Mouse (Mus musculus) cerebellum, adult 11-12 months (tissue): ENCODE data around the gene Ppfibp1.

Source experiments
- DNase-seq: peaks from one replicate; pipeline ENCODE4 v3.0.0; 2022

Ppfibp1 gene

DNA sequence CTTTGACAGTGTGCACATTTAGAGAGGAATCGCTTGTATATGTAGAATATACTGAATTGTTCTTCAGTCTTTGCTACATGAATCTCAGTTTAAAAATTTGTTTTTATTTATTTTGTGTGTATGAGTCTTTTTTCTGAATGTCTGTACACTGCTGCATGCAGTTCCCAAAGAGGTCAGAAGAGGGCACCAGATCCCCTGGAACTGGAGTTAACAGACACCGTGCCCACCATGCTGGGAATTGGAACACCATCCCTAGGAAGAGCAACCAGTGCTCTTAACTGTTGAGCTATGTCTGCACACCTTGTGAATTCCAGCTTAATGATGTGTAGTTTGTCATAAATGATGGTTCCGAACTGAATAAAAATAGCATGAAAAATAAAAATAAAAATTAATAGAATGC is 119.9 kb downstream of the Ppfibp1 start:
- peak; percentile 35 for DNase-seq

DNA sequence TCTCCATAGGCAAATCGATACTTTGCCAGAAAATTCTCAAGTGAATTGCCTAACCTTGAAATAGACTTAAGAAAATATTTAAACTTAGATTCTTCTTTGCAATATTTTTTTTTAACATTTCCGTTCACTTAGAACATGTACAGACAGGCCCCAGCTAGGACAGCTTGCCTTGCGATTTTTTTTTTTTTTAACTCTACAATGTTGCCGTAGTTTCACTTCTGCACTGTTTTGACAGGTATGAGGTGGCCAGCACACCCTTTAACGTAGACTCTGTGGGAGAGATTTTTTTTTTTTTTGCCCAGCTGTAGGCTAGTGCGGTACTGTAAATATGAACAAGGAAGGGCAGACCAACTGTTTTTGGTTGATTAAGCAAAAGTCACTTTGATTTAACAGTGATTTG is 122.1 kb downstream of the Ppfibp1 start:
- no peak for DNase-seq

DNA sequence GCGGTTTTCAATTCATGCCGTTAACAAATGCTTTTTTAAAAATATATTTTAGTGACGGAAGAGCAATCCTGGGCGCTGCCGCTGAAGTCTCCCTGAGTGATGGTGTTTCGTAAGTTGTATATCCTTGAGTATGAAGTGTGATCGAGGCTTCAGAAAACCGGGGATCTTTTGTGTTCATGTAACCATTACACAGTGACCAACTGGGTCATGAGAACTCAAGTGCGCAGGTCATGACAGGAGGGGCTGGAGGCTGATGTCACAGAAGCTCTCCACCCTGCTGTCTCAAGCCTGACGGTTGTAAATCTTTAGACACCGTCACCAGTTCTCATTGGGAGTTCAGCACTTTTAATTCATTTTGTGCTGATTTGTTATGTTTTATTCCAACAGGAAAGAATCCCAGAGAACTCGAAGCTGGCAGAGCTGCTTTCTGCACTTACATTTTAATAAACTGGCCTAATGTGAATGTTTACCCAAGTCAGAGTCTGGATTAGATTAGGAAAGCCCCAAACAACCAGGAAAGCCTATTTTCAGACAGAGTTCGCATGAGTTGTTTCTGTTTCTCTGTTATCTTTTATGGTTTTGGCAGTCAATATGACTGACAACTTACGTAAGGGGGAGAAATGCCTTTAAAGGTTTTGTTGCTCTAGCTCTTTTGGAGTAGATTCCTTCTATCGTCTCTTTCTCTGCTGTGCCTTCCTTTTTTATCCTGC is 122.7 kb downstream of the Ppfibp1 start:
- no peak for DNase-seq

DNA sequence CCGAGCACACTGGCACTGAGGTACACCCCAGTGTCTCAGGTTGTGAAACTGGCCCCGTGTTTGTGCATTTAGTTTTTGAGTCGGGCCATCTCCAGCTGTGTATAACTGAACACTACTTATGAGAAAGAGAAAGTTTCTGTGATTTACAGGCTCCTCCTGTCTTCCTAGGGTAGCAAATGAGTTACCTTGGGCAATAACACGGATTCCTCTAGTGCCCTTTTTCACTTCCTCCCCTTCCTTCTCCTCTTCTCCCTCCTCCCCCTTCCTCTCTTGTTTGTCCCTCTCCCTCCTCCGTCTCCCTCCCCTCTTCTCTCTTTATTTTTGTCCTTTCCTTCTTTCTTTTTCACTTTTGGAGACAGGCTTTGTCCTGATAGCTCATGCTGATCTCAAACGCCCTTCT is 123.3 kb downstream of the Ppfibp1 start:
- DNase-seq = no peak

DNA sequence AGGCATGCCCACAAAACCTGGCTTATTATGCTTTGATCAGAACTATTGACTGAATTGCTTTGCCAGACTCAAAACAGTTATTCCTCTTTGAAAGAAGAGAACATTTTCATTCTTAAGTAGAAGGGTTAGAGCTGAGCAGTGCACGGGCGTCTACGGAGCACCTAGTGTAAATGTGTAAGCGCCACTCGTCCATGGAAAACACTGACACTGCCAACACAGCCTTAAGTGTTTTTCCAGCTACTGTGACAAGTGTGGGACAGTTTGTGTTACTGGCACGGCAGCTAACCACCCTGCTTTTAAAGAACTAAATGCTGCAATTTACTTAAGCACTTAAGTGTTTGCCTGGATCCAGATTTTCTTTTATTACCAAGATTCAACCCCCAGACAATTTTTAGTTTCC is 123.7 kb downstream of the Ppfibp1 start:
- no peak for DNase-seq

DNA sequence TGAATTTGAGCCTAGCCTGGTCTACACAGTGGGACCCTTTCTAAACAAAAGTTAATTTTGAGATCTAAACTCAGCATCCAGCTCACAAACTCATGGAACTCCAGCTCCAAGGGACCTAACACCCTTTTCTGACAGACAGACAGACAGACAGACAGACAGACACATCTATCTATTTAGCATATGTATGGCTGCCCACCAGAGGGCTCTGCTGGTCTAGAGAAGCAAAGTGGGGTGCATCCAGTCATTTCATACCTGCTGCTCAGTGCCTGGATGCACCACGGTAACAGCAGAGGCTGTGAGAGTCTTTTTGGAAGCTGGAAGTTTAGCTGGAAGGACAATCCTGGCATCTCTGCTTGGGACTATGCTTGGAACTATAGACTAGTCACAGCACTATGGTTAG is 125.3 kb downstream of the Ppfibp1 start:
- DNase-seq = no peak

DNA sequence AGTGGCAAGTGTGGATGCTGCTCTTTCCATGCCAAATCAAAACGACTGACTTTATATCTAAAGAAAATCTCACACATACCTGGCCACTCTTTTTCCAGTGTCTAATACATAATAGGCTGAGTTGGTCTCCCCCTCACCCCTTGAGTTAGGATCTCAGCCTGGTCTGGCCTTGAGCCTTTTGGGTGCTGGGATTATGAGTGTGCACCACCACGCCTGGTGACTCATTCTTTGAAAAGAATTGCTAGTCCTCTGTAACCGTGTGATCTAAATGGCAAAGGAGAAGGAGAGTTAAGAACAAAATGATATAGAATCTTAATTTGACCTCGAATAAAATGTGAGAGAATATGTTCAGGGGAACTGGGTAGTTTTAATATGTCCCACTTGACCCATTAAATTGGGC is 129.6 kb downstream of the Ppfibp1 start:
- DNase-seq = no peak

DNA sequence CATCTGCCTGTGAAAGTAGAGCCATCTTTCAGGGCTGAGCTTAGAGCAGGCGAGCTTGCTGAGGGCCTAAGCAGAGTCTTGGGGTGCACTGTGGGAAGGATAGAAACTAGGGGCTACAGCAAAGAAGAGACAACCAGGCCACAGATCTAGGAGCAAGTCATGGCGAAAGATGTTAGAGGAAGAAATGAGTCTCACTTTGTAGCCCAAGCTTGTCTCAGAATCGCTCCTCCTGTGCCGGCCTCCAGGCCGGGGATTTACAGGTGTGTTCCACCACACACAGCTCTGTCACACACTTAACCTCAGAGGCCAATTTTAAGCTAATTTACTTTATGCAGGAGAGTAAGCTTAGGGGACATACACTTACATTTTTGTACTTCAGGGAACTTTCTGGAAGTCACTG is 130.1 kb downstream of the Ppfibp1 start:
- DNase-seq = no peak

DNA sequence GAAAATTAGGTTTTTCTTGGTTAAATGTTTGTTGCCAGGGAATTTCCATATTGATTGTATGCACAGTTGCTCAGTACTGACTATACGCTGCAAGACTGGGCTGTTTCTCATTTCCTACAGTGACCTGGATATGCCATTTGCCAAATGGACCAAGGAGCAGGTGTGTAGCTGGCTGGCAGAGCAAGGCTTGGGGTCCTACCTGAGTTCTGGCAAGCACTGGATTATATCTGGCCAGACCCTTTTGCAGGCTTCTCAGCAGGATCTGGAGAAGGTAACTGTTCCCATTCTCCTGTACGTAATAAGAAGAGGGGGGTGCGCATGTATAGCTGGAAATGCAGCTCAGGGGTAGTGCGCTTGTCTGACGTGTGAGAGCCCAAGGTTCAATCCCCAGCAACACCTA is 132.9 kb downstream of the Ppfibp1 start:
- peak; percentile 32 for DNase-seq

DNA sequence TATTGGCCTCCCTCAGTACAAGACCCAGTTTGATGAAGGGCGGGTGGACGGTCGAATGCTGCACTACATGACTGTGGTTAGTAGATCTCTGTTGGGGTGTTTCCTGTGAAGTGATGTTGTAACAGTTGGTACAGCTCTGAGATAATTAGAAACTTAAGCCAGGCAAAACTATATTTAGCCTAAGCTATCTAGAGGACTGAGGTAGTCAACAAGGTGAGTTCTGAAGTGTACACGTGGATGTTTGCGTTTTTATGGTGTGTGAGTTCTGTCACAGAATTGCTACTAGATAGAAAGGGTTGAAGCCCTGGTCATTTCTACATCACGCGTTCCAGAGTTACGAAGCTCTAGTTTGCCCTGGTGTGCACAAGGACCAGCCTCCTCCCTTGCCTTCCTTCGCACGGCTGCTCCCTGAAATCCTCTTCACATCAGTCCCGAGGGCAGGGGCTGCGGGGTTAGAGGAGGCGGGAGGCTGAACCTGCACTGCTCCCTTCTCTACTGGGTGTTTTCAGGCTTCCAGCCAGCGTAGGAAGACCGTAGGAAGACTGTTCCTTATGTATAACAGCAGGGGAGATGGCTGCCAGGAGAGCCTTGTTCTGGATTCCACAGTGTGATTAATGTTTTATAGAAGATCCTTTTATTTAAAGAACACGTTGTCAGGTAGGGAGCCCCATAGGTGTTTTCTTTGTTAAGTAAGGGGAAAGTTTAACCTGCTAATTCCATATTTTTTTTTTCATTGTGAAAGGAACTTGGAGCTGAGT is 134.3 kb downstream of the Ppfibp1 start:
- DNase-seq = no peak

DNA sequence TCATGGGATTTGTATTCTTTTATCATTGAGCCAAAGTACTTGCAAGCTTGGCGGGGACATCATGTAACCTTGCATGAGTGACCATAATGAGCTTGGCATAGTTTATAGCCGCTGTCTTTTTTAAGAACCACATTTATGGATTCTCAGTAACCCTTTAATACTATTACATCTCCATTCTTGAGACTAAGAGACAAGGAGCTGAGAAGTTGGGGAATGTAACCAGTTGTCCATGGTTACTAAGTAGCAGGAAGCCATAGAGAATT is 134.8 kb downstream of the Ppfibp1 start:
- no peak for DNase-seq

DNA sequence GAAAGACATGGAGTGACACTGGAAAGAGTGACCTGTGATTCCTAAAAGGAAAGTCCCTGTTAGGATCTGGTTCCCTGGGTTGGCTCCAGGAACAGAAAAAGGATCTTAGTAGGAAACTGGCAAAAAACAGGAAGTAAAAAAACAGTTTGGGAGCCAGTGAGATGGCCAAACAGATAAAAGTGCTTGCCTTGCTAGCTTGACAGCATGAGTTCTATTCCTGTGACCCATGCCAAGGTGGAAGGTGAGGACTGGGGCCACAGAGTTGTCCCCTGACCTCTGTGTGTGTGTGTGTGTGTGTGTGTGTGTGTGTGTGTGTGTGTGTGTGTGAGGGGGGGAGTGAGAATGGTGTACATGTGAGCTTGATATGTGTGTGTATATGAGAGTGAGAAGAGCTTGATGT is 135.3 kb downstream of the Ppfibp1 start:
- DNase-seq = no peak

DNA sequence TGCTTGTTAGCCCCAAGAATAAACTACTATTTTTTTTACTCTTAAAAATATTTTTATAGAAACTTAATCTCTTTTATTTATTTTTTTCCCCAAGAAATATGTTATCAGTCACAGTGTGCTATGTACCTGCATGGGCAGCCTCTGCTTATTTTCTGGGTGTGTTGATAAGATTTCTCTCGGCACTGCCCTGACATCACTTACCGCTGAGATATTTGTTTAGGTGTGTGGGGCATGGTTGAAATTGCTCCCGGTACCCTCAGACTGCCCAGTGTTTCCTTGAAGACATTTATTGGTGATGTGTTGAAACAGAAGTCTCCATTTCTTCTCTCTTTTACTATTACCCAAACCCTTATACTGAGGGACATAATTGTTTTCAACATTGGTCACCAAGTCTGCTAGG is 136.5 kb downstream of the Ppfibp1 start:
- DNase-seq = no peak

DNA sequence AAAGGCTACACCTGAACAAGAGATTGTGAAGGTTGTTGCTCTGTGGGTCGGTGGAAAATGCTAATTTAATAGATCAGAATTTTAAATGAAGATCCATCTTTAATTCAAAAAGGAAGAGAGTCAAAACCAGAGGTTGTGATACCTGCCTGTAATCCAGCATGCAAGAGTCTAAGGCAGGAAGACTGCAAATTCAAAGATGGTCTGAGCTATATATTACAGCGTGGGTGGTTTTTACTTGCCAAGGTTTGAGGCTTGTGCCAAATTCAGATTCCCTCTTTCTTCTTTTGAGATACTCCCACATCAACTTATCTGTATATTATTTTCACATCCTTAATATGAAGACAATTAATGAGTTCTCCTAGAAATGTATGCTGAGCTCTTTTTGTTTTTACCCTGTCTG is 140.1 kb downstream of the Ppfibp1 start:
- DNase-seq = no peak

DNA sequence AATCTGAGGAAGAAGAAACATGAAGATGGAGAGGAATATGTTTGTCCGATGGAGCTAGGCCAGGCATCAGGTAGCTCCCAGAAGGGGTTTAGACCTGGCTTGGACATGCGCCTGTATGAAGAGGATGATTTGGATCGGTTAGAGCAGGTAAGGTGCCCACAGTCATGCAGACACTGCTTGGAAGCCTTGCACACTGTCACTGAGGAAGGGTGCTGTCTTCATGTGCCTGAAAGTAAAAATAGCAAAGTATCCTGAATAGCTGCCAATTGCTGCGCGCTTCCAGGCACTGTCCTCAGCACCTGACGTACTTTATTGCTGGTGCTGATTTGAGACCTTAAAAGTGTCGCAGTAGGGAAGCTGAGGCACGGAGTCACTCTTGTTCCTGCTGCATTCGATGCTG is 141.3 kb downstream of the Ppfibp1 start:
- DNase-seq = peak; percentile 60

DNA sequence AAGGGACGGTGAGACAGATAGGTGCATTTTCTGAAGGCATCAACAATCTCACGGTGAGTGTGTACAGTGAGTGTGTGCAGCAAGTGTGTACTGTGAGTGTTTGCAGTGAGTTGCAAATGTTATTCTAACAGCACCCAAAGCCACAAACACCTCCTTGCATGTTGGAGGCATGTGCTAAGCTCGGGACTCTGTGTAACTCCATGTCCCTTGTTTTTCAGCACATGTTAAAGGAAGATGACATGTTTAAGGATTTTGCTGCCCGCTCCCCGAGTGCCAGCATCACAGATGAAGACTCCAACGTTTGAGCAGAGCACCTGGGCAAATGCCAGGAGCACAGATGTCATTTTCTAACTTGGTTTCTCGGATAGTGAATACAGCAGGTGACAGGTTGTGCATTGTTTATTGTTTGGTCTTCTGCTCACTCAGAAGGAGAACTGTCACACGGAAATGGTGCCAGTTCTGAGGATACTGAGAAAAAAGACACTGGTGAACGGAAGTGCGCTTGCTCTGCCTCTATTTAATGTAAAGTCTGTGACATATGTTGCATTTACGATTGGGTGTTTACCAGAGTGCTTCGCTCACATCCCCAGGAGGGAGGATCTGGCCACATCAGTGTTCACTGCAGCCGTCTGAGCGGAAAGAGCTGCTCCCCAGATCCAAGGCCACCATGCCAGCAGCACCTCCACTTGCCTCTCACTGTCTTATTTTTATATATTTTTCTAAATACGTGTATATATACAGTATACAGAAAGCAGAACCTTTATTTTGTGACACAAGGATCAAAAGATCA is 142.0 kb downstream of the Ppfibp1 start:
- peak; percentile 78 for DNase-seq

DNA sequence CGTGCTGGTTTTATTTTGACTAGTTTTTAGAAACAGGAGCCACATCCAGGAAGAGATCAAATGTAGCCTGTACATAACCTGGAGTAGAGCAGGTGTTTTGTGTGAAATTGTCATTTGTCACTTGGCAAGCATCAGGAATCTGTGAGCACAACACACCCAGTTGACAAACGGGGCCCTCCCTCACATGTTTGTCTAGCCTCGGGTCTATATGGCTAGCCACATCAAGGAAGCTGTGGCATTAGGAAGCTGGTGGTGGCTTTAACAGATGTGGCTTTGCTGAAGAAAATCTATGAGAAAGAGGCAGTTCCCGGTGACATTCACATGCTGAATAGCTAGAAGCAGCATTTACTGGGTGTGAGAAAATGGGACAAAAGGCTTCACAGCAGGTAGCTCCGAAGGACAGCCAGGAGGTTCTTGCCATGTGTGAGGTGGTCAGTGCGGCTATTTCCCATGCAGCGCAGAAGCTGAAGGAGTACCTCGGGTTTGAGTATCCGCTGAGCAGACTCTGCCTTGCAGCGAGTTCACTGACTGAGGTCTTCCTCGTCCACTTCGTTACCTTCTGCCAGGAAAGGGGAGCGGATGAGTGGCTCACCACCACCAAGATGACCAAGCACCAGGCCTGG is 144.1 kb downstream of the Ppfibp1 start, which contains the start of gene Rep15:
TSS of gene Rep15 (plus strand) at position 282 of the 623 bp plus-strand sequence.
- peak; percentile 54 for DNase-seq

DNA sequence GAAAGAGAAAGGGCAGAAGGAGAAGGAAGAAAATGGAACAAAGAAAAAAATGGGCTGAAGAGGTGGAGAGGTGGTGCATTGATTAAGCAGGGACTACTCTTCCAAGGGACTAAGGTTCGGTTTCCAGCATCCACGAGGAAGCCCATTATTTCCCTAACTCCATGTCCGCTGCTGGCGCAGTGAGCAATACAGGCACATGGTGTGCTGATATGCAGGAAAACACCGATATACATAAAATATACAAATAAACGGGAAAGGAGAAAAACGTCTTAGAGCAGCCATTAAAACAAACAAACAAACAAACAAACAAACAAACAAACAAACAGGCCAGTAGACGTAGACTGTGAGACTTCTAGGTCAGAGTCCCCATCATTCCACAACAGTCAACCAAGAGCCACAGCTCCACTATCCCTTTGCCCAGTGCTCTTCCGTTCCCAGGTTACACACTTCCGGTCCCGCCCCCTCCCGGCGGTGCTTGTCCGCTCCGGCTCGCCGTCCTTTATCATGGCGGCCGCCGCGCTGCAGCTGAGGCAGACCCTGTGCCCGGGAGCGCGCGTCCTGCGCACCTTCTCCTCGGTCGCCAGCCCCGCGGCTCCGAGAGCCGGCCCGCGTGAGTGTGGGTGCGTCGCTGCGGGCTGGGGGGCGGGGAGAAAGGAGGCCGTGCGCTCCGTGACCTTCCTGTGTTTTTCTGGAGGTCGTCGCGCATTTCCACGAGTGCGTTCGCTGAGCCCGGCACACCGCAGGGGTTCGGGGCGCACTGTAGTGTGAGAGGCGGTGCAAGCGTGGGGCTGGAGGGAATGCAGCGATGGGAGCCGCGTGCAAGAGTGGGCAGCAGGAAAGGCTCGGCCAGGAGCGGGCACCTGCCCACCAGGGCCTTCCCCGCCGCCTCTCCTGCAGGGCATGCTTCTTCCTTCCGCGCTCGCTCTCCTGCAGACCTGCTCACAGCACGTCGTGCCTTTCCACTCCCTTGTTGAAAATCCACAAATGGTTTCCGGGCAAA is 154.3 kb downstream of the Ppfibp1 start, which contains the start of gene Mrps35:
TSS of gene Mrps35 (plus strand) at position 474 of the 1,000 bp plus-strand sequence.
- peak; percentile 88 for DNase-seq

DNA sequence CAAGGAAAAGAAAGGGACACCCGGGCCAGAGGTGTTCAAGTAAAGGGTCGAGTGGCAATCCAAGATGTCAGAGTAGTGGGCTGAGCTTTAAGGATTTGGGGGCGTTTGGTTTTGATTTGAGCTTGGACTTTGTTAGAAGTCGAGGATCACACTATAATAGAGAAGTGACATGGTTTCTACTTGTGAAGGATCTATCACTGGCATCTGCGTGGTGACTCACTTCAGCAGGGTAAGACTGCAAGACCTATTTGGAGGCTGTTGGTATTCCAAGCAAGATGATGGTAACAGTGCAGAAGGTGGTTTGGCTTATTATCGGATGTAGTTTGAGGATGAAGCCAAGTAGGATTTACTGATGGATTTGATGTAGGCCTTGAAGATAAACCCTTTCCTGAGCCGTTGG is 155.3 kb downstream of the Ppfibp1 start:
- DNase-seq = no peak

DNA sequence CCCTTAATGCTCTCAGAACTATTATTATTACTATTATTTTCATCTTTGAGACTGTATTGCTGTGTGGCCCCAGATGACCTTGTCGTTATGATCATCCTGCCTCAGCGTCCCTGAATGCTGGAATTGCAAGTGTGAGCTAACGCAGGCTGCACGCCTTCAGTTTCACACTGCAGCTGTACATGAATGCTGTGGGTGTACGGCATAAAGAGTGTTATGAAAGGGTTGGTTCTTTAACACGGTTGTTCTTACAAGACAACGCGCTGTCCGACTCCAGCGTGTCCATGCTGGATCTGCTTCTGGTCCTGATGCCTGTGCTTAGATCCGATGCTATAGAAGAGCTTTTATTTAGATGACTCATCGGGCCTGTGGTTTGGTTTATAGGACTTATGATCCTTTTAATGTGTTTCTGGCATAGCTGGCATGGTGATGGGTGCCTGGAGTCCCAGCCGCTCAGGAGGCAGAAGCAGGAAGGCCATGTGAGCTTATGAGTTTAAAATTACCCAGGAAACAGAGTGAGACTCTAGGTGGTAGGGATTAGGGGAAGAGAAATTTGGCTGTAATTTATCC is 161.0 kb downstream of the Ppfibp1 start:
- DNase-seq = no peak

DNA sequence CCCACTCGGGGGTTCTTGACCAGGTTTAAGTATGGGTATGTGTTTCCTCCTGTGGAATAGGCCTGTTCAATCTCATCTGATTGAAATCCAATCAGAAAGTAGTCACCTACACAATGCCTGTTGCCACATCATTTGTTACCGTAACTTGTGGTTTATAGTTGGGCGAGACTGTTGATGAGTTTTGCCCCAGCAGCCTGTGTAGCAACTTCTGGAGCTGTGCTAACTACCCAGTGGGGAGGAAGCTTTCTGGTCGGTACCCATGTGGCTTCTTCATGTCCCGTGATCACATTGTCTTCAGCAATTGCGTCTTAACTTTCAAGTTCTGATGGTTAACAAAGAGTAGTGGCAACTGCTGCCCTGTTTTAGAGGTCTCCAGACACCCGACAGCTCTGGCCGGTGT is 163.4 kb downstream of the Ppfibp1 start:
- DNase-seq = no peak

DNA sequence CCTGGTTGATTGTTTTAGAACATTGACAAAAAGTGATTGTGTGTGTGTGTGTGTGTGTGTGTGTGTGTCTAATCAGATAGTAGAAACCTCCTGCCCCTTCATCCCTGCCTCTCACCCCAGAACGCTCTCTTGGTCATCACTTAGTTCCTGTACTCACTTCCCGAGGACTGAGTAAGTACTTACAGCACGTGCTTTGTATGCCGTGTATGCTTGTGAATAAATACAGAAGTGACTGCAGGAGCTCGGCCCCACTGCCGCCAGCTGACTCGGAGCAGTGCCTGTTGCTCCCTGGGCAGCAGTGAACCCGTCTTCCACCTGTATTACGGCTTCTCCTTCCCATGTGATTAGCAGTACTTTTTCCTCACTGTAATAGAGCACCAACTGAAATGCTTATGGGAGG is 164.2 kb downstream of the Ppfibp1 start:
- no peak for DNase-seq
